Mouse (Mus musculus): ENCODE results near the gene Lipt2.

GRCm38 (mm10) chr7:100123486-100123885 is 35.6 kb upstream of the Lipt2 start:
- TF ChIP-seq POLR2A (IDR thresholded peaks at IDR 0.05; ENCODE audit: low read depth, low read length) (no peak), CTCF (IDR thresholded peaks at IDR 0.05; ENCODE audit: borderline replicate concordance, insufficient read depth, low read length) (peak; percentile 61; the same call in 1 of the 2 replicates)
